Mouse (Mus musculus) limb, embryonic 13.5 days (tissue): ENCODE data around the gene Hsd17b7. TPM values are rescaled to one million over a fixed set of nuclear protein-coding genes. Genes with fewer than 3 reads are reported as not detected.
"Not testable (repeated sequence)": the region's sequence is repeated elsewhere in the genome, so short reads cannot be mapped to it uniquely, and the experiment has no call there.

Experiments
- ATAC-seq: fragments of 200-750 bp; cut with Nextera tagmentation; 2 replicates; pipeline ENCODE4 v1.8.0; 2017; ENCODE audit warnings: low read depth, moderate number of reproducible peaks, moderate TSS enrichment; ENCODE audit not compliant: low FRiP score
- H3K27ac ChIP-seq: fragments of 300-500 bp; sonication (generic); 2 replicates; pipeline ENCODE4 v1.5.1; 2015; ENCODE audit warnings: inconsistent platforms, mild to moderate bottlenecking, moderate library complexity
- H3K27me3 ChIP-seq: fragments of 300-500 bp; sonication (generic); 2 replicates; pipeline ENCODE4 v1.6.1; 2015; ENCODE audit warnings: mild to moderate bottlenecking, inconsistent platforms
- H3K36me3 ChIP-seq: fragments of 300-500 bp; sonication (generic); 2 replicates; pipeline ENCODE4 v1.6.1; 2015; ENCODE audit warnings: inconsistent platforms, mild to moderate bottlenecking, moderate library complexity
- H3K4me1 ChIP-seq: fragments of 300-500 bp; sonication (generic); 2 replicates; pipeline ENCODE4 v1.6.1; 2015; ENCODE audit warnings: inconsistent platforms
- H3K4me2 ChIP-seq: fragments of 300-500 bp; sonication (generic); replicated peaks from 2 replicates; pipeline ENCODE4 v1.6.1; 2015; ENCODE audit warnings: inconsistent platforms, mild to moderate bottlenecking, moderate library complexity
- H3K4me3 ChIP-seq: fragments of 300-500 bp; sonication (generic); 2 replicates; pipeline ENCODE4 v1.5.1; 2015; ENCODE audit warnings: moderate library complexity, mild to moderate bottlenecking, inconsistent platforms
- H3K9ac ChIP-seq: fragments of 300-500 bp; sonication (generic); 2 replicates; pipeline ENCODE4 v1.6.1; 2015; ENCODE audit warnings: mild to moderate bottlenecking, inconsistent platforms
- H3K9me3 ChIP-seq: fragments of 300-500 bp; sonication (generic); 2 replicates; pipeline ENCODE4 v1.6.1; 2016; ENCODE audit warnings: inconsistent platforms
- WGBS: fragments of 180-500 bp; shearing (Covaris S2); methylation state at CpG from one replicate; pipeline ENCODE4 v1.1.7; 2015; 5-methylcytosine and 5-hydroxymethylcytosine counted together
- polyA plus RNA-seq: library from polyadenylated mRNA; unstranded; fragments of >200 nt; fragmentation: Nextera tagmentation; extraction: Ambion mirVana; gene quantifications from 2 replicates; pipeline ENCODE4 v1.2.1, GENCODE M21; 2015

Gene Hsd17b7
- 14.5 and 15.4 TPM in 2 replicates for polyA plus RNA-seq

DNA sequence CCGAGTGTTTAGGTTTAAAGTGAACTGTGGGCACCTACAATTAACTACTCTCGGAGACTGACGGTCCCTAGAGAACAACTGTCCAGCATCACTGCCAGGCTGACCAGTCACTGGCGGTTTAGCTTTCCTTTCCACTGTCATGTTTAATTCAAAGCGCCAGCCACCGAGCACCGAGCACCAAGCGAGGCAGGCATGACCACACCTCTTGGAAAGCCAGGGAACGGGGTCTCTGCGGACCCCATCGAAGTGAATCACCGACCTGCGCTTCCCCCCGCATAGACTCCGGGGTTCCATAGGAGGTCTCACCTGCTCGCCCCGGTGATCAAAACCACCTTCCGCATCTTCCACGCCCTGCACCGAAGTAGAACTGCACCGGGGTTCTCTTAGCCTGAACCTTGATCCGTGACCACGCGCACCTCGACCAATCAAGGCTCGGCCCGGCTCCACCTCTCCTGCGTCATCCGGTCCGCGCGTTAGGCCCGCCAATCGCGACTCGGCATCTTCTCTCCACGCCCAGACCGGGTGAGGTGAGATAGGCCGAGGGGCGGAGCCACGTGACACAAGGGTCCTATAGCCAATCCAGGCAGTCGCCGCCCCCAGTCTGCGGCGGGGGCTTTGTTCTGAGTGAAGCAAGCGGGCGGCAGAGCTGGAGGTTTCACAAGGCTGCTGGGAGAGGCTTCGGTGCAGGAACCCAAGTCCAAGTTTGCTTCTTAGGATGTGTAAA is at the start of gene Hsd17b7:
Gene Hsd17b7 (minus strand): TSS at position 450 of the 724 bp plus-strand sequence.
- peak within 1 kb of the TSS; percentile 87 for H3K4me2 ChIP-seq
- ATAC-seq: peak; percentile 100
- H3K4me3 ChIP-seq: peak within 1 kb of the TSS; percentile 58
- H3K36me3 ChIP-seq: peaks cover 29% of the 10 kb centered on the region
- H3K27me3 ChIP-seq: no peaks in the 10 kb centered on the region
- peak within 1 kb of the TSS; percentile 67 for H3K9ac ChIP-seq
- peaks cover 15% of the 10 kb centered on the region for H3K4me1 ChIP-seq
- WGBS: under 1% methylated on average over 48 of the region's 48 CpGs
- peak within 1 kb of the TSS; percentile 70 for H3K27ac ChIP-seq
- H3K9me3 ChIP-seq: no peaks in the 10 kb centered on the region

GRCm38 (mm10) chr1:170014784-170015183 is 45.7 kb upstream of the Hsd17b7 start:
- no peak for ATAC-seq
- Histone ChIP-seq H3K27me3 (no peaks in the 10 kb centered on the region), H3K27ac (no peak overlapping the region), H3K4me2 (no peak overlapping the region), H3K36me3 (peaks cover 64% of the 10 kb centered on the region), H3K4me3 (no peak overlapping the region), H3K9me3 (peaks cover 45% of the 10 kb centered on the region), H3K4me1 (no peaks in the 10 kb centered on the region), H3K9ac (no peak overlapping the region)
- 94% methylated on average over 3 of the region's 3 CpGs for WGBS

GRCm38 (mm10) chr1:170010716-170011505 is 41.9 kb upstream of the Hsd17b7 start:
- no peak overlapping the region for H3K27ac ChIP-seq
- WGBS: 94% methylated on average over 15 of the region's 15 CpGs

GRCm38 (mm10) chr1:170009296-170009695 is 40.3 kb upstream of the Hsd17b7 start:
- 90% methylated on average over 1 of the region's 1 CpGs for WGBS
- Histone ChIP-seq H3K9ac (no peak overlapping the region), H3K4me3 (no peak overlapping the region), H3K27ac (no peak overlapping the region), H3K27me3 (no peaks in the 10 kb centered on the region), H3K4me2 (no peak overlapping the region), H3K36me3 (peaks cover 38% of the 10 kb centered on the region), H3K4me1 (no peaks in the 10 kb centered on the region), H3K9me3 (no peaks in the 10 kb centered on the region)
- ATAC-seq: no peak

More at GRCm38 (mm10) chr1:170010716-170011505, 41.9 kb upstream of the Hsd17b7 start:
- H3K4me2 ChIP-seq: no peak overlapping the region
- peaks cover 7% of the 10 kb centered on the region for H3K9me3 ChIP-seq
- no peak overlapping the region for H3K4me3 ChIP-seq
- no peak for ATAC-seq
- H3K27me3 ChIP-seq: no peaks in the 10 kb centered on the region
- peaks cover 34% of the 10 kb centered on the region for H3K36me3 ChIP-seq
- no peaks in the 10 kb centered on the region for H3K4me1 ChIP-seq
- H3K9ac ChIP-seq: no peak overlapping the region

DNA sequence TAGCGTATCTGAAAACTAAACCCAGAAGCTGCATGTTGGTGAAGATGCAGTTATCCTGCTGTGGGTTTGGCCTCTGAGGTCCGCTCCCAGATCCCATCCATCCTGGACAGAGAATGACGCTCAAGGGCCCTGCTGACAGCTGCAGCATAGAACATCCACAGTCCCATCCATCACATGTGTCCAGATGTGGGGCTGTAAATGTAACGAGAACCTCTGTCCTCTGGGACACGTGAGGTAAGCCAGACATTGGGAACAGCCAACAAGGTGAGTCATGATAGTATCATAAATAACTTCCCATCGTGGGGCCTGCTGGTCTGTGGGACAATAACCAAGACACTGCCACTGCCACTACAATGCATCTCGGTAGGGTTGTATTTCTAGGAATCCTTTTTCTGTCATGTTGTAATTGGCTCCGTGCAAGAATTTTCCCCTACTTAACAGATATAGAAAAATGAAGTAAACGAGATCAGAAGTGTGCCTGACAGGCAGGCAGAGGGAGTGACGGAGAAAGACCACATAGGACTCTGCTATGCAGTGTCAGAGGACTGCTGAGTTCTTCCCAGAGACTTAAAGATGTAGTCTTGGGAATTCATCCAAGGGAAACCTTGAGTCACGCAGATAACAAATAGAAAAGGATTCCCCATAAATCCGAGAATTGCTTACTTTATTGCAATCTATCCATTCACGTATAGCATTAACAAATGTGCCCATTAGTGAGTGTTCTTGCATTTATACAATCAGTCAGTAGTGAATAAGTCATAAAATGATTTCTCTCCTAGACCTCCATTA is 39.6 kb upstream of the Hsd17b7 start:
- H3K9ac ChIP-seq: no peak overlapping the region
- ATAC-seq: no peak
- peaks cover 43% of the 10 kb centered on the region for H3K36me3 ChIP-seq
- no peaks in the 10 kb centered on the region for H3K27me3 ChIP-seq
- H3K4me3 ChIP-seq: no peak overlapping the region
- no peak overlapping the region for H3K4me2 ChIP-seq
- 68% methylated on average over 13 of the region's 13 CpGs for WGBS
- H3K27ac ChIP-seq: no peak overlapping the region
- H3K9me3 ChIP-seq: no peaks in the 10 kb centered on the region
- no peaks in the 10 kb centered on the region for H3K4me1 ChIP-seq

DNA sequence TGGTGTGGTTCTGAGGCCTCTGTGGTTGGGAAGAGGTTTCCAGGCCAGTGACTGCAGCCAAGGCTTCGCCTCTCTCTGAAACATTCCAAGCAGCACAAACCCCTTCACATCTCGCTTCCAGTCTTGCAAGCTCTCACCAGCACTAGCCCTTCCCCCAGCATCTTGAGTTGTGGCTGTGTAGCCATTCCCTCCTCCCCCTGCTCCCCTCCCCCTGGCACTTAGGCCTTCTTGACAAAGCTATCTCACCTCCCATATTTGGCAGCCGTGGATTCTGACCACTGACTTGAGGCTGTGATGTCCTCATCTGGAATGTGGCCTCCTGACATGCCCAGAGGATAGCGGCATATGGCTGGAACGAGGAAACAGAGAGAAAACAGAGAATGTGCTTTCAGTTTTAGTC is 37.5 kb upstream of the Hsd17b7 start:
- Histone ChIP-seq H3K9me3 (no peaks in the 10 kb centered on the region), H3K36me3 (peaks cover 53% of the 10 kb centered on the region), H3K9ac (no peak overlapping the region), H3K4me2 (no peak overlapping the region), H3K4me3 (no peak overlapping the region), H3K4me1 (no peaks in the 10 kb centered on the region), H3K27ac (no peak overlapping the region; the same call in 1 of the 2 replicates), H3K27me3 (no peaks in the 10 kb centered on the region)
- 64% methylated on average over 5 of the region's 5 CpGs for WGBS
- no peak for ATAC-seq

DNA sequence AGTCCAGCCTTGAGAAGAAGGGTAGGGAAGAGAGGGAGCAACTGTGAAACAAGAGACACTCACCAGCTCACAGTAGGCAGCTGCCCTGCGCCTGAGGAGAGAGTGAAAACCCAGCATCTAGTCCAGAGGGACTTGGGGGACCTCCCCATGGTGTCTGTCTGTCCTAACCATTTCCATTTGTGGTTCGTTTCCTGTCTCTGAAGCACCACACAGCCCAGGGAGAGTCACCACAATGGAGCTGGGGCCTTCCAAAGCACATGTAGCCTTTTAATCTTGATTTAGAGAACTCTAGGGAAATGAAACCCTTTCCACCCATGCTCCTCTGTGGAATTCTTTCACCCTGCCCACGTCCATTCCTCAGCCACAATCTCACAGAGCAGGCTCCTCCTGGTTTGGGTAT is 36.3 kb upstream of the Hsd17b7 start:
- no peaks in the 10 kb centered on the region for H3K4me1 ChIP-seq
- no peaks in the 10 kb centered on the region for H3K9me3 ChIP-seq
- H3K27ac ChIP-seq: no peak overlapping the region
- 78% methylated on average over 3 of the region's 3 CpGs for whole genome bisulfite sequencing
- H3K36me3 ChIP-seq: peaks cover 57% of the 10 kb centered on the region
- no peak overlapping the region for H3K4me2 ChIP-seq
- no peak overlapping the region for H3K4me3 ChIP-seq
- ATAC-seq: no peak
- H3K27me3 ChIP-seq: no peaks in the 10 kb centered on the region
- H3K9ac ChIP-seq: no peak overlapping the region

GRCm38 (mm10) chr1:169993901-169994300 is 24.9 kb upstream of the Hsd17b7 start:
- not testable (repeated sequence) for ATAC-seq, H3K4me3 ChIP-seq, H3K9me3 ChIP-seq, H3K27me3 ChIP-seq, H3K27ac ChIP-seq, H3K9ac ChIP-seq, H3K4me2 ChIP-seq, H3K4me1 ChIP-seq
- peaks cover 72% of the 10 kb centered on the region for H3K36me3 ChIP-seq
- WGBS: 93% methylated on average over 6 of the region's 6 CpGs

- H3K36me3 ChIP-seq: peaks cover 54% of the 10 kb centered on the region
- 0 out of 2 replicates have a peak overlapping the region, but pooled peaks have one; percentile 22 for H3K27ac ChIP-seq
- 64% methylated on average over 1 of the region's 1 CpGs for WGBS
- H3K4me1 ChIP-seq: no peaks in the 10 kb centered on the region
- H3K4me2 ChIP-seq: no peak overlapping the region
- no peak overlapping the region for H3K4me3 ChIP-seq
- peak; percentile 69; the same call in 1 of the 2 replicates for ATAC-seq
- no peaks in the 10 kb centered on the region for H3K27me3 ChIP-seq
- H3K9ac ChIP-seq: no peak overlapping the region
- H3K9me3 ChIP-seq: no peaks in the 10 kb centered on the region
Measured at GRCm38 (mm10) chr1:169986166-169986565, 17.1 kb upstream of the Hsd17b7 start.

DNA sequence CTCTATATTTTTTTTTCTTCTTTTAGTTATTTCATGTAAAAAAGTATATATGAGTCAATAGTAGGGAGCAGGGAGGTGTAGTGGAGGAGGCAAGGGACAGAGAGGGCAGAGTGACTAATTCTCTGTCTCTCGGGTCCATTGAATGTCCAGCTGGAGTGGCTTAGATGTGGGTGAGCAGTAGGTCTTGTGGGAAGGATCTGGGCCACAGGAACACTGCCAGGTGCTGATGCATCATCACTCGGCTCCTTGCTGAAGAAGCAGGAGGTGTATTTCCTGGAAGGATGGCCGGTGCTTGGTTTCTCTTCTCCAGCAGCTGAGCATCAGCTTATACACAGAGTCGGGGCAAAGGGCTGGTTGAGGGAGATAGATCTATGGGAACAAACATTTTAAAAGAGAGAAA is 8.6 kb upstream of the Hsd17b7 start:
- no peak overlapping the region for H3K9ac ChIP-seq
- peaks cover 68% of the 10 kb centered on the region for H3K36me3 ChIP-seq
- H3K27me3 ChIP-seq: no peaks in the 10 kb centered on the region
- no peak overlapping the region for H3K4me2 ChIP-seq
- H3K4me1 ChIP-seq: no peaks in the 10 kb centered on the region
- H3K27ac ChIP-seq: no peak overlapping the region
- 90% methylated on average over 4 of the region's 4 CpGs for WGBS
- H3K9me3 ChIP-seq: no peaks in the 10 kb centered on the region
- no peak overlapping the region for H3K4me3 ChIP-seq
- ATAC-seq: no peak

DNA sequence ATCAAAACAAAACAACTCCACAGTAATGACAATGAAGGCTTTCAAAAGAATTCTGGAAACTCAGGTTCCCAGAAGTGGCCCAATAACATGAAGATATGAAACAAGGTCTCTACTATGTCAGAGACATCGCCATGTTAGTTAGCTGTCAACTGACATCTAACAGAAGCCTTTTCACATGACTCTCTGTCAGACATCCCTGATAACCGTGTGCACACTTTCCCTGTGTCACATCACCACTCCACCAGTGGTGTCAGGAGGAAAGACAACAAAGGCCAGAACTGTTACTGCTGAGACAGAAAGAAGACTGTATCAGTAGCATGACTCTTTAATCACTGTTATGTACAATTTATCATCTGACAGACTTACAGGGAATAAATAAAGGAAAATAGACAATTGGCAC is 3.0 kb upstream of the Hsd17b7 start:
- WGBS: 87% methylated on average over 2 of the region's 2 CpGs
- H3K27ac ChIP-seq: no peak overlapping the region
- no peak overlapping the region for H3K4me2 ChIP-seq
- H3K4me3 ChIP-seq: no peak overlapping the region
- no peaks in the 10 kb centered on the region for H3K9me3 ChIP-seq
- peaks cover 39% of the 10 kb centered on the region for H3K36me3 ChIP-seq
- ATAC-seq: no peak
- H3K4me1 ChIP-seq: peaks cover 15% of the 10 kb centered on the region
- no peaks in the 10 kb centered on the region for H3K27me3 ChIP-seq
- no peak overlapping the region for H3K9ac ChIP-seq

DNA sequence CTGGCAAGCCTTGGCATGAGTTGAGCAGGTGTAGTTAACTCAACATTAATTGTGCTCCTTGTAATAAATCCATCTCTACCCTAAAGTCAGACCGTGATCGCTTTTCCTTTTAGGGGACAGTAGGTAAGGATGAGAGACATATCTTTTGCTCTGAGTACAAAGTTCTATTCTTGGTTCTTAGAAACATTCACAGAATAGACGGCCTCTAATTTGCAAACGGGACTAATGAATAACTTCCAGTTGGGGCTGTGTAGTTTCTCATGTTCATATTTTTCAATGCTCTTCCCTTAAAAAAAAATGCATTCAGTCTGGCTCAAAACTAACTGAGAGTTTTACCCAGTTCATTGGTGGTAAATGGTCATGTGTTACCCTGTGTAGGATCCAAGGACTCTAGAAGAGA is 1.9 kb upstream of the Hsd17b7 start:
- Histone ChIP-seq H3K27me3 (no peaks in the 10 kb centered on the region), H3K9me3 (no peaks in the 10 kb centered on the region), H3K4me1 (peaks cover 15% of the 10 kb centered on the region), H3K4me2 (no peak overlapping the region), H3K4me3 (no peak overlapping the region), H3K36me3 (peaks cover 32% of the 10 kb centered on the region), H3K27ac (no peak overlapping the region), H3K9ac (no peak overlapping the region)
- WGBS: 86% methylated on average over 4 of the region's 4 CpGs
- ATAC-seq: no peak
